Mouse (Mus musculus) erythroblast, embryonic 14.5 days (primary cell): Measurements from ENCODE around the gene Adpgk. TPM values are rescaled to one million over a fixed set of nuclear protein-coding genes. Genes with fewer than 3 reads are reported as not detected.
"Not testable (repeated sequence)": the region's sequence is repeated elsewhere in the genome, so short reads cannot be mapped to it uniquely, and the experiment has no call there.

Source experiments
- H3K27me3 ChIP-seq: 2 replicates; pipeline ENCODE4 v1.6.1; 2012; ENCODE audit warnings: inconsistent platforms; ENCODE audit not compliant: control insufficient read depth
- H3K36me3 ChIP-seq: 2 replicates; pipeline ENCODE4 v1.6.1; 2012; ENCODE audit warnings: mild to moderate bottlenecking, inconsistent platforms; ENCODE audit not compliant: control insufficient read depth
- H3K4me1 ChIP-seq: 2 replicates; pipeline ENCODE4 v1.6.1; 2012; ENCODE audit warnings: inconsistent platforms; ENCODE audit not compliant: control insufficient read depth
- H3K4me3 ChIP-seq: replicated peaks from 2 replicates; pipeline ENCODE3; 2012; ENCODE audit warnings: moderate library complexity, mild to moderate bottlenecking, inconsistent platforms
- H3K9me3 ChIP-seq: 2 replicates; pipeline ENCODE4 v1.6.1; 2012; ENCODE audit warnings: low read length, inconsistent platforms, mixed read lengths; ENCODE audit not compliant: control insufficient read depth
- GATA1 ChIP-seq: IDR thresholded peaks from 2 replicates; pipeline ENCODE4 v1.6.1; 2012; ENCODE audit warnings: low read length, inconsistent platforms, mixed read lengths
- TAL1 ChIP-seq: IDR thresholded peaks from 3 replicates; pipeline ENCODE4 v1.6.1; 2012; ENCODE audit warnings: low read length, inconsistent platforms, mixed read lengths
- polyA plus RNA-seq: library from polyadenylated mRNA; stranded (reverse); fragments of >175 nt; gene quantifications from 2 replicates; pipeline ENCODE4 v1.2.3, GENCODE M21; 2012

The Adpgk gene
- polyA plus RNA-seq, 1 experiment = 0.26 TPM

DNA sequence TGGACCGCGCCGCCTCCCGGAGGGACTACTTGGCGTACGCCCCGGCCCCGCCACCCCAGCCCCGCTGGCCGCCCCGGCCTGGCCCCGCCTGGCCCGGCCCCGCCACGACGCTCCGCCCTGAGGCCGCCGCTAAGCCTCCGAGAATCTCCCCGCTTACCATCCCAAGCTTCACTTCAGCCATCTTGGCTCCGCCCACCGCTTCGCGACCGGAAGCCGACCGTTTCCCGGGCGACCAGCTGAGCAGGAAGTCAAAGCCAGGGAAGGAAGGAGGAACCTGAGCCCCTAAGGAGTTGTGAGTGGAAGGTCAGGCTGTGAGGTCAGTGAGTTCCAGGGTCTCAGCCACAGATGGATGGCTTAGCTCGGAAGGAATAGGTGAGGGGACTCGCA is 61.9 kb downstream of the Adpgk start, which contains the start of gene Bbs4:
Gene Bbs4, minus strand, starts transcription at position 256 of the 387 bp plus-strand sequence.
- Histone ChIP-seq H3K4me1 (peaks cover 15% of the 10 kb centered on the region), H3K36me3 (no peaks in the 10 kb centered on the region), H3K27me3 (no peaks in the 10 kb centered on the region), H3K9me3 (no peaks in the 10 kb centered on the region), H3K4me3 (peak within 1 kb of the TSS; percentile 70)
- TF ChIP-seq TAL1 (no peak), GATA1 (no peak)

GRCm38 (mm10) chr9:59358041-59358440 is 66.7 kb downstream of the Adpgk start:
- not testable (repeated sequence) for H3K9me3 ChIP-seq, H3K4me1 ChIP-seq, H3K4me3 ChIP-seq, H3K27me3 ChIP-seq, H3K36me3 ChIP-seq

DNA sequence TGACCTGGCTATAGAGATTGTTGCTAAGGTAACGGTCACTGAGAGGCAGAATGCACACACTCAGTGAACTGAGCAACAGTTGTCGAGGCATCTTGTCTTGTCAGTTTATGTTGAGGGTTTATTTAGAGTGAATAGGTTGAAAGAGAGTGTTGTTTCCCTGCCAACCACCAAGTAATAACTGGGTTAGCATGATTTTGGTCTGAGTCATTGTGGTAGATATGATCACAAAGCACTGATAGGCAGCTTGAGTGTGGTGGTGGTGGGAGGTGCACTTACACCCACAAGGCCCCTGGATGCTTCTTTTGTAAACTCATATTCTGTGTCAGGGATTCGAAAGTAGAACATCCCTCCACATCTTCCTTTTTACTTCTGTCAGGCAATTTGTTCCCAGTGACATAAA is 69.1 kb downstream of the Adpgk start:
- H3K27me3 ChIP-seq, H3K36me3 ChIP-seq, H3K9me3 ChIP-seq, H3K4me3 ChIP-seq, H3K4me1 ChIP-seq: not testable (repeated sequence)

- Histone ChIP-seq H3K27me3 (no peaks in the 10 kb centered on the region; the same call in 1 of the 2 replicates), H3K4me1 (no peaks in the 10 kb centered on the region), H3K9me3 (peaks cover 22% of the 10 kb centered on the region), H3K4me3 (no peak overlapping the region), H3K36me3 (no peaks in the 10 kb centered on the region)
- TF ChIP-seq TAL1 = no peak
- no peak for TF ChIP-seq GATA1
These were observed 77.9 kb downstream of the Adpgk start for GRCm38 (mm10) chr9:59369220-59369619.

DNA sequence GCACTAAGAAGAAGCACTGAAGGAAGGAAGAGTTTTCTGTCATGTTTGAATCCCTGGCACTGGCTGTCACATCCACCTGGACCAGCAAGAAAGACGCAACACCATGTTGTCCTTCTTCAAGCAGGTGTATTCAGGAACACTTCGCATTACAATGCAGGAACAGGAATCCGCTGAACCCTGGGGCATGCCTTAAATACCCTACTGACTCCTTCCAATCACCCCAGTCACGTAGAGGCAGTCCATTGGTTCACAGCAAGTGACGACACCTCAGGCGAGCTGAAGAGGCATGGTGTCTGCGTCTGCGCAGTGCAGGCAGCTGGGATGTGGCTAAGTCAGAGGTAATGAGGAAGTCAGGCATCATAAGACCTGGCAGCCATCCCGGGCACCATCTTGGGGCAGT is 78.3 kb downstream of the Adpgk start:
- peaks cover 24% of the 10 kb centered on the region for H3K9me3 ChIP-seq
- H3K27me3 ChIP-seq = no peaks in the 10 kb centered on the region; the same call in 1 of the 2 replicates
- no peak for TF ChIP-seq TAL1
- TF ChIP-seq GATA1 = no peak
- no peaks in the 10 kb centered on the region for H3K36me3 ChIP-seq
- H3K4me1 ChIP-seq = no peaks in the 10 kb centered on the region
- H3K4me3 ChIP-seq = no peak overlapping the region

Other genes with a start within 250 kb of the Adpgk start
- 0.09 TPM in 1 of 2 replicates, not detected in the other for gene Bbs4, start 62.0 kb downstream of the Adpgk start, polyA plus RNA-seq
- 2.4 and 3.2 TPM in 2 replicates for gene Arih1, start 195.1 kb downstream of the Adpgk start, polyA plus RNA-seq
- 0.42 and 0.60 TPM in 2 replicates for gene Hexa, start 248.0 kb downstream of the Adpgk start, polyA plus RNA-seq
- gene Tmem202, start 248.3 kb downstream of the Adpgk start, polyA plus RNA-seq = 0.03 TPM in 1 of 2 replicates, not detected in the other